Mouse (Mus musculus) stomach, postnatal 0 days (tissue): ENCODE data around the gene Rxfp4. TPM values are rescaled to one million over a fixed set of nuclear protein-coding genes. Genes with fewer than 3 reads are reported as not detected.
A peak's percentile ranks its signal among the peaks of the same experiment; 100 is the strongest.

ENCODE experiments used
- ATAC-seq: fragments of 200-750 bp; cut with Nextera tagmentation; 2 replicates; pipeline ENCODE4 v1.8.0; 2017; ENCODE audit not compliant: low FRiP score, low TSS enrichment
- DNase-seq: peaks from one replicate; pipeline ENCODE4 v3.0.0-alpha.2; 2016; ENCODE audit warnings: low spot score
- H3K27ac ChIP-seq: fragments of 300-500 bp; sonication (generic); replicated peaks from 2 replicates; pipeline ENCODE4 v1.5.1; 2014; ENCODE audit warnings: mild to moderate bottlenecking, control low read depth
- H3K27me3 ChIP-seq: fragments of 300-500 bp; sonication (generic); 2 replicates; pipeline ENCODE4 v1.6.1; 2014; ENCODE audit warnings: low read length; ENCODE audit not compliant: control insufficient read depth, insufficient read depth
- H3K36me3 ChIP-seq: fragments of 300-500 bp; sonication (generic); 2 replicates; pipeline ENCODE4 v1.6.1; 2014; ENCODE audit warnings: low read length, mixed read lengths; ENCODE audit not compliant: control insufficient read depth, insufficient read depth
- H3K4me1 ChIP-seq: fragments of 300-500 bp; sonication (generic); replicated peaks from 2 replicates; pipeline ENCODE4 v1.6.1; 2014; ENCODE audit warnings: antibody characterized with exemption; ENCODE audit not compliant: control insufficient read depth, insufficient read depth
- H3K4me2 ChIP-seq: fragments of 300-500 bp; sonication (generic); replicated peaks from 2 replicates; pipeline ENCODE4 v1.6.1; 2014; ENCODE audit warnings: low read depth, mild to moderate bottlenecking, control low read depth, moderate library complexity
- H3K4me3 ChIP-seq: fragments of 300-500 bp; sonication (generic); 2 replicates; pipeline ENCODE4 v1.5.1; 2014; ENCODE audit warnings: low read depth, low read length, control low read depth
- H3K9ac ChIP-seq: fragments of 300-500 bp; sonication (generic); 2 replicates; pipeline ENCODE4 v1.6.1; 2014; ENCODE audit warnings: mild to moderate bottlenecking, low read length, control low read depth, mixed read lengths
- H3K9me3 ChIP-seq: fragments of 300-500 bp; sonication (generic); 2 replicates; pipeline ENCODE4 v1.6.1; 2016; ENCODE audit warnings: low read length; ENCODE audit not compliant: control insufficient read depth
- CTCF ChIP-seq: IDR thresholded peaks from 2 replicates; pipeline ENCODE4 v1.5.1; 2016; ENCODE audit warnings: antibody characterized with exemption, low read depth, mild to moderate bottlenecking, moderate library complexity
- EP300 ChIP-seq: optimal IDR thresholded peaks from 2 replicates; pipeline ENCODE3; 2016; ENCODE audit warnings: antibody characterized with exemption
- WGBS: fragments of 180-500 bp; shearing (Covaris S2); extraction: QIAGEN DNeasy Blood & Tissue Kit; methylation state at CpG from one replicate; pipeline ENCODE4 v1.1.7; 2014; 5-methylcytosine and 5-hydroxymethylcytosine counted together
- polyA plus RNA-seq: library from polyadenylated mRNA; unstranded; fragments of >200 nt; fragmentation: Nextera tagmentation; extraction: Ambion mirVana; gene quantifications from 2 replicates; pipeline ENCODE4 v1.2.1, GENCODE M21; 2015

The Rxfp4 gene
- polyA plus RNA-seq, 1 experiment from 2014 or later, result 0.07 TPM

GRCm38 (mm10) chr3:88627535-88627934, 25.4 kb downstream of the Rxfp4 start:
- TF ChIP-seq EP300 (no peak), CTCF (no peak)
- H3K36me3 ChIP-seq, result no peaks in the 10 kb centered on the region; the same call in 1 of the 2 replicates
- H3K27me3 ChIP-seq, result no peaks in the 10 kb centered on the region
- H3K9me3 ChIP-seq, result no peaks in the 10 kb centered on the region
- no peak overlapping the region for H3K4me3 ChIP-seq
- DNase-seq (no peak), ATAC-seq (no peak)
- no peak overlapping the region for H3K27ac ChIP-seq
- WGBS, result 92% methylated on average over 2 of the region's 2 CpGs
- H3K4me1 ChIP-seq, result peaks cover 5% of the 10 kb centered on the region; the same call in 1 of the 2 replicates
- no peak overlapping the region for H3K9ac ChIP-seq
- no peak overlapping the region for H3K4me2 ChIP-seq

GRCm38 (mm10) chr3:88627114-88627513, 25.8 kb downstream of the Rxfp4 start:
- Histone ChIP-seq H3K4me3 (no peak overlapping the region), H3K4me1 (peaks cover 5% of the 10 kb centered on the region; the same call in 1 of the 2 replicates), H3K27ac (no peak overlapping the region), H3K9ac (no peak overlapping the region), H3K27me3 (no peaks in the 10 kb centered on the region), H3K4me2 (no peak overlapping the region), H3K9me3 (no peaks in the 10 kb centered on the region), H3K36me3 (no peaks in the 10 kb centered on the region; the same call in 1 of the 2 replicates)
- no peak for DNase-seq
- 61% methylated on average over 4 of the region's 4 CpGs for WGBS
- TF ChIP-seq EP300 (no peak), CTCF (no peak)
- ATAC-seq, result no peak

DNA sequence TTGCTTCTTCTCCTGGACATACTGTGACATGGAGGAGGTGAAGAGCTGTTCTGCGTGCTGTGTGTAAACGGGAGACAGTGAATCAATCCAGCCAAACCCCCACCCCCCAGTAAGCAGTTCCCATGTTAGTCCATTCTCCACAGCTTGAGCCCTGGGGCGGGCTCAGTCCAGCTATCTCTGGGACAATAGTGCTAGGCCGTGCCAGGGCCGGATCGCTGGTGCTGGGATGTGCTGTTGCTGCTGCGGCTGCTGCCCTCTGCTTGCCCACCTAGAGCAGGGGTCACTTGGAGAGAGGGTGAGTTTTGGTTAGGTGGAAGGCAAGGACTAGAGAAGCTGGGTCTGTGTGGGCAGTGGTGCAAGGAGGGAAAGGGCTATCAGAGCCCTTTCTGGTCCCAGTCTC, 26.6 kb downstream of the Rxfp4 start:
- no peaks in the 10 kb centered on the region for H3K27me3 ChIP-seq
- ATAC-seq, result no peak
- peaks cover 5% of the 10 kb centered on the region; the same call in 1 of the 2 replicates for H3K4me1 ChIP-seq
- no peak overlapping the region for H3K9ac ChIP-seq
- DNase-seq, result no peak
- WGBS, result 65% methylated on average over 7 of the region's 7 CpGs
- H3K9me3 ChIP-seq, result no peaks in the 10 kb centered on the region
- H3K36me3 ChIP-seq, result no peaks in the 10 kb centered on the region; the same call in 1 of the 2 replicates
- TF ChIP-seq CTCF (no peak), EP300 (no peak)
- H3K4me2 ChIP-seq, result no peak overlapping the region
- no peak overlapping the region for H3K4me3 ChIP-seq
- no peak overlapping the region for H3K27ac ChIP-seq

DNA sequence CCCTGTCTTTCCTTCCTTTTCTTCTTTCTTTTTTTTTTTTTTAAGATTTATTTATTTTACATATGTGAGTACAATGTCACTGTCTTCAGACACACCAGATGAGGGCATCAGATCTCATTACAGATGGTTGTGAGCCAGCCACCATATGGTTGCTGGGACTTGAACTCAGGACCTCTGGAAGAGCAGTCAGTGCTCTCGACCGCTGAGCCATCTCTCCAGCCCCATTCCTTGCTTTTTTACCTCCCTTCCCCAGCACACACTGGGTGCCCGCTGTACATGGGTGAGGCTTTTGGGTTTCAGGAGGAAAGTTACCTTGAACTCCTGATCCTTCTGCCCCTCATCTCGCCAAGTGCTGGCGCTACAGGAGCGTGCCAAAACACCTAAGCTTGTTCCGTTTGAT, 27.4 kb downstream of the Rxfp4 start:
- Histone ChIP-seq H3K4me3 (no peak overlapping the region), H3K4me2 (no peak overlapping the region), H3K36me3 (no peaks in the 10 kb centered on the region; the same call in 1 of the 2 replicates), H3K9me3 (no peaks in the 10 kb centered on the region), H3K4me1 (peaks cover 5% of the 10 kb centered on the region; the same call in 1 of the 2 replicates), H3K27me3 (no peaks in the 10 kb centered on the region), H3K9ac (no peak overlapping the region), H3K27ac (peak overlapping the region; percentile 97)
- 80% methylated on average over 7 of the region's 7 CpGs for WGBS
- ATAC-seq, result no peak
- TF ChIP-seq CTCF (no peak), EP300 (no peak)
- DNase-seq, result no peak

DNA sequence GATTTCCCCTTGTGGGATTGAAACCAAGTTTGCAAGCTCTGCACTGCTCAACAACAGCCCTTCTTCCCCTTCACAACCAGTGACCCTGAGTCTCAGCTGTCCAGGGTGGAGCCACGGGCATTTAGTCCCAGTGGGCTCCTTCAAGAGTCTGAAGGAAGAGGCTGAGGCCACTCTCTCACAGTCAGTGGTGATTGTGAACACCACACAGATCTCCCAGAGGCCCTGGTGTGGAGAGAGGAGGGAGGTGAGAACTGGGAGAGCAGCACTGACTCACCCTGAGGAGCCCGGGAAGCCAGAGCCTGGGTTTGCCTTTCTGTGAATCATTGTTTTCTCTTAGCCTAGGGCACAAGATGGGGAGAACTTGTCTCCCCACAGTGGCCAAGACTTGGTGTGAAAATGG, 28.0 kb downstream of the Rxfp4 start:
- Histone ChIP-seq H3K9ac (peak overlapping the region; percentile 14; the same call in 1 of the 2 replicates), H3K4me2 (peak overlapping the region; percentile 92; the same call in 1 of the 2 replicates), H3K4me3 (no peak overlapping the region), H3K27ac (peak overlapping the region; percentile 97), H3K9me3 (no peaks in the 10 kb centered on the region), H3K36me3 (no peaks in the 10 kb centered on the region; the same call in 1 of the 2 replicates), H3K4me1 (peaks cover 5% of the 10 kb centered on the region; the same call in 1 of the 2 replicates), H3K27me3 (no peaks in the 10 kb centered on the region)
- TF ChIP-seq CTCF (no peak), EP300 (no peak)
- 17% methylated on average over 2 of the region's 2 CpGs for WGBS
- ATAC-seq (peak; percentile 59), DNase-seq (peak; percentile 72)

GRCm38 (mm10) chr3:88624324-88624723, 28.6 kb downstream of the Rxfp4 start:
- Histone ChIP-seq H3K27me3 (no peaks in the 10 kb centered on the region), H3K4me3 (no peak overlapping the region), H3K36me3 (no peaks in the 10 kb centered on the region), H3K9ac (no peak overlapping the region; the same call in 1 of the 2 replicates), H3K4me2 (peak overlapping the region; percentile 92), H3K27ac (peak overlapping the region; percentile 97), H3K4me1 (peaks cover 5% of the 10 kb centered on the region; the same call in 1 of the 2 replicates), H3K9me3 (no peaks in the 10 kb centered on the region)
- TF ChIP-seq EP300 (no peak), CTCF (no peak)
- ATAC-seq, result no peak
- DNase-seq, result no peak
- 4% methylated on average over 4 of the region's 4 CpGs for WGBS
